Mouse (Mus musculus): Measurements from ENCODE around the gene Akr1cl. TPM values are rescaled to one million over a fixed set of nuclear protein-coding genes. Genes with fewer than 3 reads are reported as not detected.
"Not testable (repeated sequence)": the region's sequence is repeated elsewhere in the genome, so short reads cannot be mapped to it uniquely, and the experiment has no call there.

The Akr1cl gene
- polyA plus RNA-seq (2021) = not detected

DNA sequence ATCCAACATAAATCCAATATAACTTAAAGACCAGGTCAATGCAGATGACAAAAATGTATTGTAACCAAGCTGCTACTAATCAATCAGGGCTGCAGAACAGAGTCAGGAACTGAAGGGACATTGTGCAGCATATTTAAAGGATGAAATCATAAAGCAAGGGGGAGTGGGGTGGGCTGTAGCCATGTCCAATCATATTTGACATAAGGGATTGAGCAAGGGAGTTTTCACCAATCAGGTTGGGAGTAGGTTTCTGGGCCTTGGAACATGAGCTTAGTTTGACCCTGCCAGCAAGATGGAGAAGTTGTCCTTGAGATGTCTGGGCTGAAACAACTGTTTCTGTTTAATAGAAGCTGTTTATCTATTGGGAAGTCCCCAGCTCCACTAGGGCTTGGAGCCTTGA is at the start of gene Akr1cl:
Gene Akr1cl (minus strand): TSS at position 119 of the 400 bp plus-strand sequence.
- DNase-seq (ENCODE audit: low read depth, low spot score) (no peak), ATAC-seq (no peak)
- POLR2A ChIA-PET = no interaction called here
- no peak for TF ChIP-seq CTCF (IDR thresholded peaks at IDR 0.05)
- CTCF ChIA-PET = interaction anchor here (1.0 to 1.1 kb wide), 3 partner anchors 13 to 147 kb away, joined by 3 to 5 read pairs (median 3); no protein-coding TSS in a partner anchor
- in situ Hi-C loops (cut with MboI; ENCODE audit: low pct_unique_long_range_greater_than_20kb) = no loop called here
- peaks cover 38% of the 10 kb centered on the region for H3K27me3 ChIP-seq

DNA sequence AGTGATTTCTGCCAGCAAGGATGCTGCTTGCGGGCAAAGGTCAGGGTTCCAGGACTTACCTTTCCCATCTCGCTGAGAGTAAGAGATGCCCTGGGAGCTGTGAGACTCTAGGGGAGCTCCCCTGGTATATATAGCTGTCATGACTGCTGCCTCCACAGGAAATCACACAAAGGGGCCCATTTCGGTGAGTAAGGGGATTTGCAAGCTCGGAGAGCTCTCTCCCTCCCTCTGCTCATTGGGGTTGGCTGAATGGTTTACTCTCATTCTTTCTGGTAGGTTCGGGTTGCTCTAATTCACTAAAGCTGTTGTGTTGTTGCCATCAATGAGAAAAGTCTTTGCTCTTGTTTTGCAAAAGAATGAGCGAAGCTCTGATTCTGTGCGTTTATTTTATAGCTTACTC is 49.6 kb upstream of the Akr1cl start, which contains the start of gene Crygb:
Gene Crygb (minus strand): TSS at position 101 of the 400 bp plus-strand sequence.
- in situ Hi-C loops (cut with MboI; ENCODE audit: low pct_unique_long_range_greater_than_20kb) = no loop called here
- CTCF ChIA-PET = no interaction called here
- ATAC-seq = no peak

DNA sequence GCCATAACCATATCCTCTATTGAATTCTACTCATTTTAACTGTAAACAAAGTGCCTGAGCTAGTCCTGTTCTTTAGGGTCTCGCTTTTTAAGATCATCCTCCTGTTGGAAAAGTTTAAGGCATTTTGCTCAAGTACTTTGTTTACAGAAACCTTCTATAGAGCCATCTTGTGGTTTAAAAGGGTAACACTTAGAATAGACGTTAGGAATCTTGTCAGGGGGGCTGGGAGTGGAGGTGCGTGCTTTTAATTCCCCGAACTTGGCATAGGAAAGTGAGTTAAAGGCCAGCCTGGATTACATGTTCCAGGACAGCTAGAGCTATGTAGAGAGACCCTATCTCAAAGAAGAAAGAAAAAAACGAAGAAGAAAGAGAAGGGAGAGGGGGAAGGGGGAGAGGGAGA is 43.0 kb upstream of the Akr1cl start:
- no peak for DNase-seq (ENCODE audit: low read depth, low spot score)
- POLR2A ChIA-PET = no interaction called here
- no peak for ATAC-seq

More for the DNA sequence above, 49.6 kb upstream of the Akr1cl start, which contains the start of gene Crygb:
- DNase-seq (ENCODE audit: low read depth, low spot score) = no peak
- POLR2A ChIA-PET = no interaction called here
- peaks cover 27% of the 10 kb centered on the region for H3K27me3 ChIP-seq
- TF ChIP-seq CTCF (IDR thresholded peaks at IDR 0.05) = no peak

DNA sequence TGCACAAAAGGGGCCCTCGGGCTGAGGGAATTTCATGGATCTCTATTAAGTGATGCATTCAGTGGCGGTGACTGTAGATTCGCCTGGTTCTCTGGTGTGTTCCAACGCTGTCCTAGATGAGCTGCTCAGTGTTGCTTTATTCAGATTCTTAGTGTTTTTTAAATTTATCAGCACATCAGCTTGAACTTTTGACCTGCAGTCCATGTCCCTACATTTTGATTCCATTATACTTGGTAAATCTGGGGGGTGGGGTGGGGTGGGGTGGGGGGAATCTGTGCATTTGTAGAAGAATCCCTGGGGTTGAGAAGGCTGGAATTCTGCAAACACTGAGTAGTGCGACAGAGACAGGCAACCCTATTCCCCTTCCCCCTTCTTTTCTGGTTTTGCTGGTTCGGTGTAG is 41.0 kb upstream of the Akr1cl start, which contains the start of gene Crygc:
Gene Crygc (minus strand): TSS at position 101 of the 400 bp plus-strand sequence.
- DNase-seq (ENCODE audit: low read depth, low spot score) = no peak
- in situ Hi-C loops (cut with MboI; ENCODE audit: low pct_unique_long_range_greater_than_20kb) = no loop called here
- ATAC-seq = no peak
- peaks cover 43% of the 10 kb centered on the region for H3K27me3 ChIP-seq
- ChIA-PET POLR2A (interaction anchor here (0.6 kb wide), 1 partner anchor 13 kb away, joined by 5 read pairs; no protein-coding TSS in a partner anchor), CTCF (no interaction called here)
- no peak for TF ChIP-seq CTCF (IDR thresholded peaks at IDR 0.05)

More for the DNA sequence above, 43.0 kb upstream of the Akr1cl start:
- CTCF ChIA-PET = interaction anchor here (1.4 to 1.5 kb wide), 2 partner anchors 10 to 71 kb away, joined by 3 to 4 read pairs; no protein-coding TSS in a partner anchor
- H3K27me3 ChIP-seq = peaks cover 42% of the 10 kb centered on the region
- in situ Hi-C loops (cut with MboI; ENCODE audit: low pct_unique_long_range_greater_than_20kb) = no loop called here
- peak; percentile 38 for TF ChIP-seq CTCF (IDR thresholded peaks at IDR 0.05)

DNA sequence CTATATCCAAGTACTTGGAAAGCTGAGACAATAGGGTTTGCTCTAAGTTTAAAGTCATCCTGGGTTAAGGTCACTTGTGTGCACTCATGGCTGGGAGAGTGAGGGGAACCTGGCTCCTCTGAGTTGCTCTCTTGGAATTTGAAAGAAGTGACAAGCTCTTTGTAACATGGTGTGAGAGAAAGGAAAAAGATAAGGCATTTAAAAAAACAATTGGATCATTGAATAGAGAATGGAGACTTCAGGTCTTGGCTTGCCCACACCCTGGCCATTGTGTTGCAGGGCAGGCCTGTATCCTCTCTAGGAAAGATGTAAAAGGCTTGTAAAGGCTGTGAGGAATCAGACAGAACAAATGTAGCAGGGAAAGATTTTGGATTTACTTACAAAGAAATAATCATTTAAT is 35.3 kb upstream of the Akr1cl start:
- ChIA-PET POLR2A (no interaction called here), CTCF (no interaction called here)
- in situ Hi-C loops (cut with MboI; ENCODE audit: low pct_unique_long_range_greater_than_20kb) = no loop called here
- H3K27me3 ChIP-seq = peaks cover 33% of the 10 kb centered on the region
- ATAC-seq = no peak
- TF ChIP-seq CTCF (IDR thresholded peaks at IDR 0.05) = no peak
- DNase-seq (ENCODE audit: low read depth, low spot score) = no peak

DNA sequence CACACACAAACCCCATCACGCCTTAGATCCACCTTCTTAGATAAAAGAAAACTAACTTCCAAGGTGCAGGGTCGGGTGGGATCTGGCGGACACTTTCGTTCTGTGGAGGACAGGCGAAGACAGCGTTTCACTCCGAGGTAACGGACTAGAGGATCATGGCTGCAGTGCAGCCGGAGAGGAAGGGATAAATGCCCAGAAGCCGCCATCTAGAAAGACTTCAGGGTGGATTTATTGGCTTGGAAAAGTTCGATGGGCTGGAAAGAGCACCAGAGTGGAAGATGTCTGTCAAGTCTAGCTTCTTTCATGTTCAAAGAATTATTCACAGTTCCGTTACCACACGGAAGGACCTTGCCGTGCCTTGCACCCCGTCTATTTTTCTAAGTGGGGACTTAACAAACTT is 31.6 kb upstream of the Akr1cl start:
- ChIA-PET CTCF (no interaction called here), POLR2A (no interaction called here)
- TF ChIP-seq CTCF (IDR thresholded peaks at IDR 0.05) = no peak

DNA sequence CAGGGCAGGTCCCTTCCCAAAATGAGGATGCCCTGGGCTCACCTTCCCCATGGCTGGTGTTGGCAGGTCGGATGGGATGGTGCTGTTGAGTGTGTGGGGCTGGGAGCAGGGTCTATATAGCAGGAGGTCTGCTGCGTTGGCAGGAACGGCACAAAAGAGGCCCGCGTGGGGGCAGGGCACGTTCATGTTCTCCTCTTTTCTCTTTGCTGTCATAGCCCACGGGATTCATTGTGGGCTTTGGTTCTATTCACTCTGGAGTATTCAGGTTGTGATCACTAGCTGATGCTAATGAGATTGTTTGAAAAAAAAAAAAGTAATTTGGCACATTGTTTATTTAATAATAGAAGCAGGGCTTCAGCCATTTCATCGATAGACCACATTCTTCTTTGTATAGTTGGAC is 30.8 kb upstream of the Akr1cl start, which contains the start of gene Crygd:
Gene Crygd (minus strand): TSS at position 101 of the 400 bp plus-strand sequence.
- ChIA-PET CTCF (no interaction called here), POLR2A (no interaction called here)
- ATAC-seq (no peak), DNase-seq (ENCODE audit: low read depth, low spot score) (no peak)
- in situ Hi-C loops (cut with MboI; ENCODE audit: low pct_unique_long_range_greater_than_20kb) = no loop called here
- peaks cover 10% of the 10 kb centered on the region for H3K27me3 ChIP-seq
- TF ChIP-seq CTCF (IDR thresholded peaks at IDR 0.05) = no peak

More for the DNA sequence above, 31.6 kb upstream of the Akr1cl start:
- H3K27me3 ChIP-seq = peaks cover 14% of the 10 kb centered on the region
- in situ Hi-C loops (cut with MboI; ENCODE audit: low pct_unique_long_range_greater_than_20kb) = no loop called here
- DNase-seq (ENCODE audit: low read depth, low spot score) = no peak
- no peak for ATAC-seq

DNA sequence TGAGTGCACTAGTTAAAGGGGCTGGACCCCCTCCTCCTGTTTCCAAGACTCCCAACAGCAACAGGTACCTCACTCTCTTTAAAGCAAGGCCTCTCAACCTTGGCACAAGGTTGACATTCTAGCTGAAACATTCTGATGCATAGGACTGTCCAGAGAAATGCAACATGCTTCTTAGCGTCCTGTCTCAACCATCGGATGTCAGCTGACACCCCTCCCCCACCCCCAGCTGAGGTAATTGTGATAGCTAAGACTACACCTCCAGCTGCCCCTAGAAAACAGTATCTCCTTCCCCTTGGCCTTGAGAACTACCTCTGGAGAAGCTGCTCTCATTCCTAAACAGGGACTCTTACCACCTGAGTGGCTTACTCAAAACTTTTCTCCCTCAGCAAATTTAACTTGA is 19.6 kb upstream of the Akr1cl start:
- ChIA-PET POLR2A (interaction anchor here (0.5 kb wide), 1 partner anchor 127 kb away, joined by 3 read pairs; no protein-coding TSS in a partner anchor), CTCF (interaction anchor here (0.9 to 2.1 kb wide), 2 partner anchors 61 to 126 kb away, joined by 3 to 6 read pairs; no protein-coding TSS in a partner anchor)
- in situ Hi-C loops (cut with MboI; ENCODE audit: low pct_unique_long_range_greater_than_20kb) = no loop called here
- no peak for TF ChIP-seq CTCF (IDR thresholded peaks at IDR 0.05)
- peaks cover 32% of the 10 kb centered on the region for H3K27me3 ChIP-seq
- DNase-seq (ENCODE audit: low read depth, low spot score) (no peak), ATAC-seq (no peak)

DNA sequence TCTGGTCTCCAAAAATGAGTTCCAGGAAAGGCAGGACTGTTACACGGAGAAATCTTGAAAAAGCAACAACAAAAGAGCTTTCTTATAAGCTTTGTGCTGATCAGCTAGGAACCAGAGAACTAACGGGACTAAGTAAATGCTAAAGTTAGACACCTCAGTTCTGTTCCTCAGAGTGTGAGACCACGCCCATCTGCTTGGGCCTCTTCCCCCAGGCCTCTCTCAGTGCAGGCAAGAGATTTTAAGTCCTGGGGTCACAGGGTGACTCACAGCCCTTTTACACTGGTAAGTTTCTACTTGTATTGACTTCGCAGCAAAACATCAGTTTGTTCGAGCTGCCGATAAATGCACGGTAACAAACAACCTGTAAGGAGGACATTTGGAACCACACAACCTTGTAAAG is 19.1 kb upstream of the Akr1cl start:
- POLR2A ChIA-PET = interaction anchor here (0.5 kb wide), 1 partner anchor 127 kb away, joined by 3 read pairs; no protein-coding TSS in a partner anchor
- in situ Hi-C loops (cut with MboI; ENCODE audit: low pct_unique_long_range_greater_than_20kb) = no loop called here
- no peak for ATAC-seq

DNA sequence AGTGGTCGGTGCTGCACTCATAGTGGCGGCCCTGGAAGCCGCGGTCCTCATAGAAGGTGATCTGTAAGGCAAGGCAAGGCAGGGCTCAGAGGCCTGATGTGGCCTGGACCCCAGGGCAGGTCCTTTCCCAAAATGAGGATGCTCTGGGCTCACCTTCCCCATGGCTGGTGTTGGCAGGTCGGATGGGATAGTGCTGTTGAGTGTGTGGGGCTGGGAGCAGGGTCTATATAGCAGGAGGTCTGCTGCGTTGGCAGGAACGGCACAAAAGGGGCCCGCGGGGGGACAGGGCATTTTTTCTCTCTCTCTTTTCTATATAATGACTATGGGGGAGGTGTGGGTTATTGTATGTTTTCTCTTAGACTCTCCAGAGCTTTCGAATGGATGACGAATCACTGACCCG is 18.4 kb upstream of the Akr1cl start, which contains the start of gene Cryge:
Gene Cryge (minus strand): TSS at position 198 of the 400 bp plus-strand sequence.
- ATAC-seq; POLR2A ChIA-PET; in situ Hi-C loops (cut with MboI; ENCODE audit: low pct_unique_long_range_greater_than_20kb); DNase-seq (ENCODE audit: low read depth, low spot score): not testable (repeated sequence)
- H3K27me3 ChIP-seq = peaks cover 31% of the 10 kb centered on the region
- CTCF ChIA-PET = interaction anchor here (0.9 to 2.1 kb wide), 2 partner anchors 62 to 127 kb away, joined by 3 to 6 read pairs; no protein-coding TSS in a partner anchor

More for the DNA sequence above, 19.1 kb upstream of the Akr1cl start:
- no peak for DNase-seq (ENCODE audit: low read depth, low spot score)
- CTCF ChIA-PET = interaction anchor here (0.9 to 2.1 kb wide), 2 partner anchors 61 to 127 kb away, joined by 3 to 6 read pairs; no protein-coding TSS in a partner anchor
- peaks cover 34% of the 10 kb centered on the region for H3K27me3 ChIP-seq
- TF ChIP-seq CTCF (IDR thresholded peaks at IDR 0.05) = no peak

DNA sequence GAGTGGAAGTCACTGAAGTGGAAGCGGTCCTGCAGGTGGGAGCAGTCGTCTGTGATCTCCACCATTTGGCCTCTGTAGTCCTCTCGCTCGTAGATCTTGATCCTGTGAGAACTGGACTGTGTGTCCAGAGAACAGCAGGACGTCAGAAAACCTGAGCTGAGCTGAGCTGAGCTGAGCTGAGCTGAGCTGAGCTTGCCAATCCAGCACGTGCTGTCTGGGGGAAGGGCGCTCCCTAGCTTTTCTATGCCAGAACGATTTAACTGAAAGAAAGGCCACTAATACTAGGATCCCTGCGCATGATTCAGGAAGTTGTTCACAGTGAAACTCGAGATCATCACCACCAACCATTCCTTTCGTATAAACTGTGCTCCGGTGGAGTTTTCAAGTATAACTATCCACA is 16.2 kb upstream of the Akr1cl start:
- DNase-seq (ENCODE audit: low read depth, low spot score) = no peak
- TF ChIP-seq CTCF (IDR thresholded peaks at IDR 0.05) = no peak
- ChIA-PET CTCF (interaction anchor here (1.1 to 1.2 kb wide), 4 partner anchors 53 to 130 kb away, joined by 3 read pairs; no protein-coding TSS in a partner anchor), POLR2A (interaction anchor here (0.7 kb wide), 1 partner anchor 86 kb away, joined by 3 read pairs; no protein-coding TSS in a partner anchor)
- H3K27me3 ChIP-seq = peaks cover 31% of the 10 kb centered on the region
- in situ Hi-C loops (cut with MboI; ENCODE audit: low pct_unique_long_range_greater_than_20kb) = loop anchor here (5.0 kb wide), 1 partner anchor 129 kb away; no protein-coding TSS in a partner anchor
- no peak for ATAC-seq

Measured in Patski (cell line).